Mouse (Mus musculus) embryo, embryonic 9.5 days (tissue): ENCODE data around the gene Dnah7c.

Experiments used
- DNase-seq: peaks from one replicate; pipeline ENCODE4 v3.0.0-alpha.2; 2017; ENCODE audit errors: extremely low spot score

Dnah7c gene

GRCm38 (mm10) chr1:46854036-46854900 lies 428.9 kb downstream of the Dnah7c start:
- DNase-seq: no peak

GRCm38 (mm10) chr1:46856498-46856897 lies 431.1 kb downstream of the Dnah7c start:
- DNase-seq: no peak
